Mouse (Mus musculus) urinary bladder, postnatal 14 days (tissue): ENCODE measurements around the gene Olfr228.
A peak's percentile ranks its signal among the peaks of the same experiment; 100 is the strongest.
"Not testable (repeated sequence)": the region's sequence is repeated elsewhere in the genome, so short reads cannot be mapped to it uniquely, and the experiment has no call there.

ENCODE experiments used
- DNase-seq: peaks from one replicate; pipeline ENCODE4 v3.0.0; 2021; ENCODE audit warnings: low spot score

Gene Olfr228

DNA sequence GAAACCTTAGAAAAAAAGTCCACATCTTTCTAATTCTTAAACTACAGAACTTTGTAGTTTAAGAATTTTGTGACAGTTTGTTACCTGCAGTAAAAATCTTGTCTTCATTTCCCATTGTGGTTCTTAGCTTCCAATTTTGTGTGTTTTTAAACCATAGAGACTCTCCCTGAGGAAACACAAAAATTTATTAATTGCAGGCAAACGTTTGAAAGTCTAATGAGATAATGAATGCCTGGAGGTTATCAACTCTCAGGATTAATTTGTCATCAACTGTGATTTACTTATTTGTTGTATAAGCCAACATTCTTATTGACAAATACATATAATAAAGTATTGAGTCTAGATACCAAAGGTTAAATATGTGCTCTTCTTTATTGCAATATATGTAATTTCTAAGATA lies at the start of gene Olfr228:
TSS of gene Olfr228 (minus strand) at position 101 of the 400 bp plus-strand sequence.
- DNase-seq = no peak

DNA sequence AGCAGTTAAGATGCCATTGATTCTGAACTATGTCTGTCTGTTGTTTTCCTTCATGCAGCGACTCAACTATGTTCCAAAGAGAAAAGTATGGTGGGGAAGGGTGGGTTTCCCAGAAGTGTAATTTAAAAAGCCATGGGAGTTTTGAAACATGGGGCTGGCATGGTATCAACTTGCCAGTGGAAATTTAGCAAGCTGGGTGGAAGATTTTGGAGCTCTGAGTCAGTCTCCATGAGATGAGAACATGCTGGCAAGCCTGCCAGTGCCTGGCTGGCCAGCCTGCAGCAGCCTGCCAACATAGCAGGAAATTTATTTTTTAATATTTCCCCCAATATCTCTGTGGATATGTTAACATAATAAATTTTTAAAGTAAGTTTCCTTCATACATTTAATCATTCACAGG lies 43.8 kb upstream of the Olfr228 start:
- DNase-seq = no peak

DNA sequence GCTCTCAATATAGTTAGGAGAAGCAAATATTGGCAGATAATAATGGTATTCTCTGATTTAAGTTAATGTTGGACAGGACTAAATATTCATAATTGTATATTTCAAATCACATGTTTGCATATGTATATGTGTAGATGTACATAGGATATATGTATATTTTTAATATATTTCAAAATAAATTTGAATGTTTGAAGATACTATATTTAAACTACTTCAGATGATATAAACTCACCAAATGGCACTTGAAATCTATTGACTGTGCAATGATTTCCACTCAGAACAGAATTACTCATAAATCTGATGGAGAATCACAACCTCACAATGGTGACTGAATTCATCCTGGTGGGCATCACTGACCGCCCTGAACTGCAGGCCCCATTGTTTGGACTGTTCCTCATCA lies 21.0 kb upstream of the Olfr228 start, which contains the start of gene Olfr1076:
TSS of gene Olfr1076 (plus strand) at position 301 of the 400 bp plus-strand sequence.
- no peak for DNase-seq

DNA sequence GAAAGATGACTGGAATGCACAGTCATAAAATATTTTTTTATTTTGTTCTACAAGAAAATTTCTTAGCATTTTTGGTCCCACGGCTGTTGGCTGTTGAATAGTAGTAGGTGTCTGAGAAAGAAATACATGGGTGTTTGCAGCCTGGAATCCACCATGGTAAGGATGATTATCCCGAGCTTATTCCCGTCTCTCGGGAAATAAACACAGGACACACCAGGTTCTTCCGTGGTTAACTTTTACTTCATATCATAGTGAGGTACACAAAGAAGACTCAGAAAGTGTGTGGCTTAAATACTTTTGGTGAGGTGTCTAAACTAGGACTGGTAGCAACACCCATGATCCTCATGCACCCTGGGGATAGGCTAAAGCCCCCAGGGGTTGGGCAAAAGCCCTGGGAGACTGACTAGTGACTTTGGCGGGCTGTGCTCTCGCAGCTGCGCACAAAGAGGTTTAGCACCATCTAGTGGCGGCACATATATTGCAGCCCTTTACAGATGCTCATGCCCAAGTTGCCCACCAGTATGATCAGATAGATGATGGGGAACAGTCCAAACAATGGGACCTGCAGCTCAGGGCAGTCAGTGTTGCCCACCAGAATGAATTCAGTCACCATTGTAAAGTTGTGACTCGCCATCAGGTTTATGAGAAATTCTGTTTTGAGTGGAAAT lies 22.6 kb downstream of the Olfr228 start:
- DNase-seq = peak; percentile 28

DNA sequence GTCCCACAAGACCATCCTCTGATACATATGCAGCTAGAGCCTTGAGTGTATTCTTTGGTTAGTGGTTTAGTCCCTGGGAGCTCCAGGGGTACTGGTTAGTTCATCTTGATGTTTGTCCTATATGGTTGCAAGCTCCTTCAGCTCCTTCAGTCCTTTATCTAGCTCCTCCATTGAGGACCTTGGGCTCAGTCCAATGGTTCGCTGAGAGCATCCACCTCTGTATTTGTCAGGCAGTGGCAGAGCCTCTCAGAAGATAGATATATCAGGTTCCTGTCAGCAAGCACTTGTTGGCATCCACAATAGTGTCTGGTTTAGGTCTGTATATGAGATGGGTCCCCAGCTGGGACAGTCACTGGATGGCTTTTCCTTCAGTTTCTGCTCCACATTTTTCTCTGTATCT lies 26.8 kb downstream of the Olfr228 start:
- no peak for DNase-seq

DNA sequence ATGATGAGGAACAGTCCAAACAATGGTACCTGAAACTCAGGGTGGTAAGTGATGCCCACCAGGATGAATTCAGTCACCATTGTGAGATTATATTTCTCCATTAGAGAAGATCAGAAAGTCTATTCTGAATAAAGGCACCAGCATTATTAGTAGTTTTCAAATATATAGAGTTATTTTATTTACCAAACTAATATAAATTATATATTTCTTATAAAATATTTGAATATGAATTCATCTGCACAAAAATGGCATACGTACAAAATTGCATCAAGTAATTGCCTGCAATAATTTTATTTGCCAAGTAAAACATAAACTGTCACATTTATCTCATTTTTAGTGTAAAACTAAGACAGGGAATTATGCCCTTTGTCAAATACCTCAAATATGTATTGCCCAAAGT lies 31.0 kb downstream of the Olfr228 start, which contains the start of gene Olfr1066:
TSS of gene Olfr1066 (minus strand) at position 101 of the 400 bp plus-strand sequence.
- no peak for DNase-seq

DNA sequence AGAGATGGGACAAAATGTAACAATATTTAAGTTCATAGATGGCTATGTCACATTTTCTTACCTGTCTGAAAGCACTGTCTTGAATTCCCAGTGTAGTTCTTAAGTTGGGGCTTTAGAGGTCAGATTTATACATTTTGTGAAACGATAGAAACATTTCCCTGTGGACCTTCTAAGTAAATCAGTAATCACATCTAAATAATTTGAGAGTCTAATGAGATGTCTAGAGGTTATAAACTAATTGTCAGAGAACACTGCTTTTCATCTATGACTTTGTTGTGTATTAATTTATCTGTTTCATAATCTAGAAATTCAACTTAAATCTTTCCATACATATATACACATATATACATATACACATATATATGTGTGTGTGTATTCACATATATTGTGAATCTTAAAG lies 36.7 kb downstream of the Olfr228 start, which contains the start of gene Olfr1065:
TSS of gene Olfr1065 (minus strand) at position 101 of the 400 bp plus-strand sequence.
- DNase-seq = not testable (repeated sequence)

DNA sequence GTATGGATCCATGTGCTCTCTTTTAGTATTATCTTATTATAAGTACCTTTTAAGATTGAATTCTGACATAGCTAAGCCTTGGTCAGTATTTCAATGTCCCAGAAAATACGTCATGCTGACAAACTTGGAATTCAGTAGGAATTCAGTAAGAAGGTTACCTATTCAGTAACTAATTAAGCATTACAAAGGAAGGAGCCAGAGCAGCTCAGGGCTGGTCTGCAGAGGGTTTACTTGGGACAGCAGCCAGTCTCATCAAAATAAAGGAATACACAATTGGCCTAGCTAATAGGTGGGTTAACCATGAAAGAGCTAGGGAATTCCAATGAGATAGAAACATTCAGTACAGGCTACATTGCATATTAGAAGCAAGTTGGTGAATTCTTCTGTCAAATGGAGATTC lies 45.1 kb downstream of the Olfr228 start:
- DNase-seq = not testable (repeated sequence)
